Mouse (Mus musculus): ENCODE measurements around the gene Aspscr1.

- TF ChIP-seq CTCF (IDR thresholded peaks at IDR 0.05; ENCODE audit: insufficient read depth, low read length) (no peak), POLR2A (IDR thresholded peaks at IDR 0.05; ENCODE audit: borderline replicate concordance, extremely low read depth, low read depth, low read length) (no peak)
Measured at GRCm38 (mm10) chr11:120682683-120683082, 9.9 kb downstream of the Aspscr1 start.
